Mouse (Mus musculus) thymus, adult 2 months (tissue): ENCODE measurements around the gene Capn1. TPM values are rescaled to one million over a fixed set of nuclear protein-coding genes. Genes with fewer than 3 reads are reported as not detected.
A peak's percentile ranks its signal among the peaks of the same experiment; 100 is the strongest.
"Not testable (repeated sequence)": the region's sequence is repeated elsewhere in the genome, so short reads cannot be mapped to it uniquely, and the experiment has no call there.

ENCODE experiments used
- DNase-seq: peaks from one replicate; pipeline ENCODE4 v3.0.0; 2021
- H3K27ac ChIP-seq: fragments of 200-500 bp; 2 replicates; pipeline ENCODE4 v1.5.1; 2012; ENCODE audit warnings: low read length, control low read depth; ENCODE audit not compliant: control insufficient read depth, insufficient read depth
- H3K27me3 ChIP-seq: fragments of 200-500 bp; 2 replicates; pipeline ENCODE4 v1.6.1; 2012; ENCODE audit warnings: mild to moderate bottlenecking, low read length, moderate library complexity, mixed read lengths; ENCODE audit not compliant: control insufficient read depth, insufficient read depth
- H3K36me3 ChIP-seq: fragments of 200-500 bp; 2 replicates; pipeline ENCODE4 v1.6.1; 2012; ENCODE audit warnings: mild to moderate bottlenecking, low read length, moderate library complexity; ENCODE audit not compliant: control insufficient read depth, insufficient read depth
- H3K4me1 ChIP-seq: fragments of 200-500 bp; replicated peaks from 2 replicates; pipeline ENCODE4 v1.6.1; 2012; ENCODE audit warnings: low read length; ENCODE audit not compliant: control insufficient read depth, insufficient read depth
- H3K4me3 ChIP-seq: fragments of 200-500 bp; 2 replicates; pipeline ENCODE4 v1.5.1; 2012; ENCODE audit warnings: mild to moderate bottlenecking, low read length, control low read depth, moderate library complexity; ENCODE audit not compliant: control insufficient read depth, insufficient read depth
- CTCF ChIP-seq: fragments of 200-500 bp; IDR thresholded peaks from 2 replicates; pipeline ENCODE4 v1.5.1; 2012; ENCODE audit warnings: mild to moderate bottlenecking, control low read depth, low read length, moderate library complexity, borderline replicate concordance; ENCODE audit not compliant: control insufficient read depth, poor library complexity, insufficient read depth; ENCODE audit errors: extremely low read depth
- POLR2A ChIP-seq: fragments of 200-500 bp; IDR thresholded peaks from 2 replicates; pipeline ENCODE4 v1.6.1; 2012; ENCODE audit warnings: mild to moderate bottlenecking, low read length, control low read depth, moderate library complexity; ENCODE audit not compliant: control insufficient read depth, poor library complexity, insufficient read depth; ENCODE audit errors: extremely low read depth
- WGBS: fragments of 180-500 bp; shearing (Covaris S2); methylation state at CpG from one replicate; pipeline ENCODE4 v1.1.7; 2018; 5-methylcytosine and 5-hydroxymethylcytosine counted together
- polyA plus RNA-seq: library from polyadenylated mRNA; depleted of rRNA; stranded (reverse); fragments of >200 nt; gene quantifications from 2 replicates; pipeline ENCODE4 v1.2.3, GENCODE M21; 2012

Capn1 gene
- polyA plus RNA-seq, 1 experiment: 101 TPM

GRCm38 (mm10) chr19:6047899-6048166 is 32.1 kb upstream of the Capn1 start:
- TF ChIP-seq POLR2A (no peak), CTCF (no peak)
- 90% methylated on average over 8 of the region's 8 CpGs for WGBS
- Histone ChIP-seq H3K4me1 (peaks cover 14% of the 10 kb centered on the region), H3K27me3 (no peaks in the 10 kb centered on the region), H3K4me3 (peak overlapping the region; percentile 65; the same call in 1 of the 2 replicates), H3K36me3 (peaks cover 36% of the 10 kb centered on the region), H3K27ac (no peak overlapping the region)
- DNase-seq: no peak

GRCm38 (mm10) chr19:6047154-6047898 is 31.6 kb upstream of the Capn1 start:
- H3K4me1 ChIP-seq: peaks cover 14% of the 10 kb centered on the region
- WGBS: 1% methylated on average over 44 of the region's 44 CpGs
- no peak for TF ChIP-seq POLR2A
- no peak for TF ChIP-seq CTCF

GRCm38 (mm10) chr19:6046294-6047153 is 30.8 kb upstream of the Capn1 start, which contains the start of gene Syvn1:
TSS of gene Syvn1 (plus strand) at chr19:6046576.
- Histone ChIP-seq H3K4me1 (peaks cover 14% of the 10 kb centered on the region), H3K36me3 (peaks cover 23% of the 10 kb centered on the region), H3K4me3 (peak within 1 kb of the TSS; percentile 65), H3K27ac (peak within 1 kb of the TSS; percentile 92), H3K27me3 (no peaks in the 10 kb centered on the region)
- no peak for TF ChIP-seq CTCF
- TF ChIP-seq POLR2A: peak; percentile 90
- DNase-seq: peak; percentile 88
- under 1% methylated on average over 65 of the region's 65 CpGs for WGBS

More at GRCm38 (mm10) chr19:6047154-6047898, 31.6 kb upstream of the Capn1 start:
- peak overlapping the region; percentile 65 for H3K4me3 ChIP-seq
- peaks cover 31% of the 10 kb centered on the region for H3K36me3 ChIP-seq
- DNase-seq: no peak
- H3K27ac ChIP-seq: peak overlapping the region; percentile 19; the same call in 1 of the 2 replicates
- H3K27me3 ChIP-seq: no peaks in the 10 kb centered on the region

- H3K4me1 ChIP-seq: peaks cover 14% of the 10 kb centered on the region
- H3K36me3 ChIP-seq: peaks cover 15% of the 10 kb centered on the region
- H3K27ac ChIP-seq: peak overlapping the region; percentile 92
- no peak for DNase-seq
- TF ChIP-seq POLR2A (no peak), CTCF (no peak)
- peak overlapping the region; percentile 65 for H3K4me3 ChIP-seq
- 9% methylated on average over 20 of the region's 20 CpGs for WGBS
- no peaks in the 10 kb centered on the region for H3K27me3 ChIP-seq
Measured at GRCm38 (mm10) chr19:6045366-6046293, 29.9 kb upstream of the Capn1 start.

- WGBS: 32% methylated on average over 4 of the region's 4 CpGs
- H3K27me3 ChIP-seq, H3K27ac ChIP-seq, H3K36me3 ChIP-seq, H3K4me3 ChIP-seq, DNase-seq: not testable (repeated sequence)
- H3K4me1 ChIP-seq: peaks cover 14% of the 10 kb centered on the region
Measured at GRCm38 (mm10) chr19:6044102-6044501, 28.4 kb upstream of the Capn1 start.

GRCm38 (mm10) chr19:6042293-6042692 is 26.6 kb upstream of the Capn1 start:
- Histone ChIP-seq H3K27me3 (no peaks in the 10 kb centered on the region), H3K4me3 (no peak overlapping the region), H3K36me3 (no peaks in the 10 kb centered on the region), H3K27ac (no peak overlapping the region), H3K4me1 (peaks cover 3% of the 10 kb centered on the region)
- 88% methylated on average over 9 of the region's 9 CpGs for WGBS
- no peak for DNase-seq
- TF ChIP-seq POLR2A (no peak), CTCF (no peak)
